Mouse (Mus musculus) thymus, postnatal 36 days (tissue): ENCODE measurements at regions not wholly inside any gene's neighbourhood (a gene's known extent, or its start where the extent isn't known, plus 50 kb on each side); places are given as distances from the start of the nearest gene placed in this dataset.

ENCODE experiments used
- DNase-seq, 2 experiments: peaks; one replicate each; pipeline ENCODE4 v3.0.0; 2022; ENCODE audit warnings: mixed read lengths in 2 of 2

DNA sequence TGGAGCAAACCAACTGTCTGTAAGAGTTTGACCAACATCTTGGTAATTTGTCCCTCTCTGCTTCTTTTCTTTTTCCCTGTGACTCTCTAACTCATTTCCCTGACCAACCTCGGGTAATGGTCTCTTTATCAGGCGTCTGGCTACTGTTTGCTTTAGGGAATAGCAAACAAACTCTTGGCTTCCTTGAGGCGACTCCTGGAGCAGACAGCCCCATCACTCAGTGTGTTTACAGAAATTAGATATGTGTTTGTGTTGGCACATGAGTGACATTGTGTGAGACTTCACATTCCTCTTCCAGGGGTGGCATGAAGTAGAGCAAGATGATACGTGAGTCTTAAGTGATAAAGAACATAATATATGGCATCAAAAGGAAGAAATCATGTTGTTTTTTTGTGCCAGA is 195.7 kb upstream of the Hhip start:
- no peak for DNase-seq

- DNase-seq: no peak
These were observed 193.8 kb upstream of the Hhip start for GRCm38 (mm10) chr8:80251595-80251994.

GRCm38 (mm10) chr8:80250305-80251161 is 192.7 kb upstream of the Hhip start:
- no peak for DNase-seq

DNA sequence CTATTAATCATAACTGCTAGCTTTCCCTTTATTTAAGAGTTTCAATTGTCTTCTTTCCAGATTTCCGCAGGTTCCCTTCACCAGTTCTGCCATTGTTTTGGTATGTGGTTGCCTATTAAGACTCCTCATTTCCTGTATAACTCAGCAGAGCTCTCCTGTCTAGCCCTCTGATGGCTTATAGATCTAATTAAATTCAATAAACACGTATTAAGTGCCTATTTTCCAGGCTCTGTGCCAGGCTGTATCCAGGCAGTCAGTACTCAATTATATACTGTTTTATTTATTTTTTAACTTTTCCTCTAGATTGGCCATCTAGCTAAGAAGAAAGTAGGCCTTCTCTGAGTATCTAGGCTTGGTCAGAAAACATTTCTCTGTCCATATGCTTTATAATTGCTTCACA is 192.0 kb upstream of the Hhip start:
- DNase-seq: no peak

- no peak for DNase-seq
These were observed 182.1 kb upstream of the Hhip start for GRCm38 (mm10) chr8:80239879-80240278.

DNA sequence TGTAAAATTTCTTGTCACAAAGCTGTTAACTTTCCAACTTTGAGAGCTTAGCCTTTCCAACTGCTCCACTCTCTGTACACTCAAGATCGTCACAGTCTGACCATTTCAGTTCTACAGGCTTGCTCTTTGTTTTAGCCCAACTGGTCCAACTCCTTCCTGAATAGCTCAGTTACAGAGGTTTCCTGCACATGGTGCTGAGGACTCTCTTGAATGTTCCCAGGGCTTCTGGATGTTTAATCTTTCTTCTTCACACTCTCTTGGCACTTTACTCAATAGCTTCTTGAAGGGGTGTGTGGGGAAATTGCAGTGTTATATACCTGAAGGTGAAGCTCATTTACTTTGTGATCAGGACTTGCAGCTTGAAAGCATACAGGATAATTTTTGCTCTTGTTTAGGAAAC is 152.6 kb upstream of the Hhip start:
- DNase-seq: no peak

GRCm38 (mm10) chr8:80204678-80205654 is 147.2 kb upstream of the Hhip start:
- DNase-seq: no peak

DNA sequence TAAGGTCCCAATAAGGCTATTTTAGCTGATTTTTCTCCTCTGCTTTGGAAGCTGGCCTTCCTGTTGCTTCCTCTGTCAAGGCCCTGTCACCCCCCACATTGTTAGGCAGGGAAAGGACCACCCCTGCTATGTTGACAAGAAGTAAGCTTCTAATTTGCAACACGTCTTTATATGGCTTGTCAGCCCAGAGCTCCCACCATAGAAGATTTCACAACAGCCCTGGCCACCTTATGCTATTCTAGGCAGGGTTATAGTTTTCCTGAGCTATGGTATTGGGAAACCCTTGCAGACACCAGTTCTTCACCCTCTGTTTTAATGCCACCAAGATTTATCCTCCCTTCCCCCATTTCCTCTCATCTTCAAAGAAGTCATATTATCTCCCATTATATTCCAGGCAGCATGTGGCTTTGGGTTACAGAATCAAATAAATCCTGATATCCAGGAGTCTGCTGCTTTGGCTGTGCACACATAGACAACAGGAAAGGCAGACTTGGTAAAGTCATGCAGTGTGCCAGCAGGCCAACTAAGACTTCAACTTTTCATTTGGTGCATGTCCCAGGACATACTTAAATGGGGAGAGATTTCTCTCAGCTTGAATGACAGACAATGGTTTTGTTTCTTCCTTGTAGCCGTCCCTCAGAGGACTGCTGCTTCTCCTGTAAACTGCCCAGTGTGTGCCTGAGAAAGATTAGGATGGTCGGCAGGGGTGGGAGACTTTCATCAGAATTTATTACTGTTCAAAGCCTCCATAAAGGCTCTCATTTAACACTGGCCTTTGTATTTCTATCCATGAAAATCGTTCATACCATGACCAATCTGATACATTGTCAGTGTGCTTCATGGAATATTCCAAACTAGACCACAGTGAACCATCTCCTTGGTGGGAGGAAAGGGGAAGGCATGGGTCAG is 146.2 kb upstream of the Hhip start:
- no peak for DNase-seq

DNA sequence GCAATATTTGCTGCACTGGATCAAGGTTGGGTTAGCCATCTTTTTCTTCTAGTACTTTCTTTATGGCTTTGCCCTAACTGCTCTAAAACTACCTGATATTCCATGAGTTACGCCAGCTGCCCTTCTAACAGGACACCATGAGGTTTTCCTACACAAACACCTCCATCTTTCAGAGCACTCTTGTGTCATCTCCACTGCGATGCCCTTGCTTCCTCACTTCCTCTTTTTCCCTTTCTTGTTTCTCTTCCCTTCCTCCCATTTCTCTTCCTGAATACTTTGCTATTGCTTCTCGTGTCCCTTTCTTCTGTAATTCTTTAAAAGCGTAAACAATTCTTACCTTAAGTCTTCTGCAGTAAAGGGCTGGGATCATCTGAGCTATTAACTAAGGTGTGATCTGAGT is 139.9 kb upstream of the Hhip start:
- DNase-seq: no peak

DNA sequence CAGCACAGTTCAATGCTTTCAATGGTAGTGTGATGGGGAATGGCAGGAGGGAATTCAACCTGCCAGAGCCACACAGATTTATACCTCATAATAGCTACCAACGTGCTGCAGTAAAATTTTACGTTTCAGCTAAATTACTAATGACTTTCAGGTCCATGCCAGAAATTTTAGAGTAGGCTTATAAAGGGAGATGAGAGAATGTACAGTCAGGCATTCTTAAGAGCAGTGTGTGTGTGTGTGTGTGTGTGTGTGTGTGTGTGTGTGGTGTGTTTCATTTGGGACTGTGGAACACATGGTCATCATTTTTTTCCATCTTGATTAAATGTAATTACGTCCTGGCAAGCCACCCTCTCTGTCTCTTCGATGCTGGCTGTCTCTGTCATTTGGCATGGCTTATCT is 132.7 kb upstream of the Hhip start:
- no peak for DNase-seq

GRCm38 (mm10) chr8:80189797-80190509 is 132.1 kb upstream of the Hhip start:
- no peak for DNase-seq

DNA sequence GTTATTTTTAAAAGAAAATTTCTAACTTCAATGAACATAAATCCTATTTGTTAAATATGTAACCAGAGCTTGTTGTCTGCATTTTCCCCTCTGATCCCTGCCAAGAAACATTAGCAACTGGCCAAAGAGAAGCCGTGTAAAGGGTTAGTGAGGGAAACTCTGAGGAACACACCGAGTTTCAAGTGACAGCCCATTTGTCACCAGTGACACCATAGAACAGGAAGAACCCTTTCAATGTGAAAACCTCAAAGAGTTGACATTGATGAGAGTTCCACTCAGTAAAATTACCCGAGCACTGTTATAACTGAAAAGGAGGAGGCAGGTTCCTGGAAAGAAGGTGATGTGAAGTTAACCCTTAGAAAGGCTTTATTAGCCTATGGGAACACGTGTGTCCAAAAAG is 127.5 kb upstream of the Hhip start:
- DNase-seq: no peak

GRCm38 (mm10) chr8:80168688-80169087 is 110.9 kb upstream of the Hhip start:
- DNase-seq: no peak

GRCm38 (mm10) chr8:80149458-80150083 is 91.8 kb upstream of the Hhip start:
- no peak for DNase-seq

- DNase-seq: no peak
These were observed 90.1 kb upstream of the Hhip start for GRCm38 (mm10) chr8:80147929-80148328.

DNA sequence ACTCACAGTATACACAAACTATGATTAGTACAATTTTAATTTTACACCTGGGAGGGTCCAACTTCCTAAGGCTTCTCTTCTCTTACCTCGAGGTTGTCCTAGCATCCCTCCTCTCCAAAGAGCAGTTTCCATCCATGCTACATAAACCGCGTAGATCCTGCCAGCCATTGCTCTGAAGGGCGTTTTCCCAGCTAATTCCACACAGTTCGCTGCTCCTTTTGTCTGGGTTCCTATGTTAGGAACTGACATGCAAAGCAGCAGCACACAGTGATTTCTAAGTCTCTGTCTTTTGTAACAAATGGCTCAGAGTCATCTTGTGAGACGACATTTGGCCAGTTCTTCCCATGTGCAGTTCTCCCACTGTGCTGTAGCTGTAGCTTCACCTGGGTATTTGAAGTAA is 80.7 kb upstream of the Hhip start:
- DNase-seq: no peak

DNA sequence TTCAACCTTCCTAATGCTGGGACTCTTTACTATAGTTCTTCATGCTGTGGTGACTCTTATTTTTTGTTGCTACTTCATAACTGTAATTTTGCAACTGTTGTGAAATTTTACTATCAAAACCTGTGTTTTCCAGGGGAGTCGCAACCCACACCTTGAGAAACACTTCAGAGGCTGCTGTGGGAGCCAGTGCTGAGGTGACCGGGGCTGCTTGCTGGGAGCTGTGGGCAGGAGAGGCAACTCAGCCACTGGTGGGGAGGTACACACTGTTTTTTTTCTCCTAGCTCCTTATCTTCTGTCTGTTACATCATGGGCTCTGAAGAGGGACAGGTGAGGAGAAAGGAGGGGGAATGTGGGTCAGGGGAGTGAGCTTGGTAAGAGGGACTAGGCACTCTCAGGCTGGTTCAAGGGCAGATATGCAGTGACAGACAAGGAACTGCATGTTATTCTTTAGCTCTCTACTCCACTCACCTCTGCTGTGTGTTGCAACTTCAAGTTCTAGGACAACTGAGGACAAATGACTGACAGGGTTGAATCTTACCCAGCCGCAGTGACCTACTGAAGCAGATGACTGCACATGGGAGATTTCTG is 62.7 kb upstream of the Hhip start:
- DNase-seq: no peak

DNA sequence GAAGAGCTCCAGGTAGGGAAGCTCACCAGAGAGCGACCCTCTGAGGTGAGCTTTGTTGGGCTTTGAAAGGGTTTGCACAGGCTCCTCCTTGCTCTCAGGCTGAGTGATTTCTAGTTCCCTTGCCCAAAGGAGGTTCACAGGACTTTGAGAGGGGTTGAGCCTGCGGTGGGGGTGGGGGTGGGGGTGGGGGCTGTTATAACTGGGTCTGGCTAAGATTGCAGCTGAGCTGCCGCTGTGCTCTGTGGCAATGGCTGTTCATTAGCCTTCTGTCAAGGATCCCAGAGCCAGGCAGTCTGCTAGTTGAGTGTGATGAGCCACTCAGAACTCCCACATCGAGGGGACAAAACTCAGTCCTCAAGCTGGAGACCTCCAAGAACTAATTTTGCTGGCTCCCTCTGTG is 59.5 kb upstream of the Hhip start:
- DNase-seq: no peak
